Mouse (Mus musculus) liver, adult 2 months (tissue): ENCODE data around the gene Gadd45b.

Source experiments
- CTCF ChIP-seq: fragments of 200-500 bp; IDR thresholded peaks from 2 replicates; pipeline ENCODE4 v1.5.1; 2011; ENCODE audit warnings: low read depth, low read length, control low read depth
- POLR2A ChIP-seq: fragments of 200-500 bp; IDR thresholded peaks from 2 replicates; pipeline ENCODE4 v1.6.1; 2011; ENCODE audit warnings: low read length, control low read depth; ENCODE audit not compliant: insufficient read depth; ENCODE audit errors: extremely low read depth

DNA sequence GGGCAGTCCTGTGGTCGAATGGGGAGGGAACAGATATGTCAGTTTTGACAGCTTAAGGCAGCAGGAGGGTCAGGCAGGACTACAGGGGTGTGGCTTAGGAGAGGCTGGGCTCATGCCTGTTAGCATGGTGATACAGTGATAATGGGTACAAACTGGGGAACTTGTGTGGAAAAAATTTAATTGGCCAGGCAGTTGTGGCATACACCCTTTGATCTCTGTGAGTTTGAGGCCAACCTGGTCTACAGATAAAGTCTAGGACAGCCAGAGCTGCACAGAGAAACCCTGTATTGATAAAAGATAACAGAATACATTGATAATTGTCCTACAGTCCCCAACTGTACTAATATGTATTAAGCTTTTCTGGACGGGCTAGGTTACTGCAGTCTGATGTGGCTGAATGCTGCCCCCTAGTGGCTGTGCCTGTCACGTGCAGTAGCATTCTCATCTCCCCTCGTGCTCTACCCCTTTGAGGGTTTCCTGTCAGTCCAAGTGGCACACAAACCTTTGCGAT, 49.7 kb upstream of the Gadd45b start:
- TF ChIP-seq CTCF (peak; percentile 97), POLR2A (no peak)
